Mouse (Mus musculus): ENCODE data around the gene Gm21860. TPM values are rescaled to one million over a fixed set of nuclear protein-coding genes. Genes with fewer than 3 reads are reported as not detected.
"Not testable (repeated sequence)": the region's sequence is repeated elsewhere in the genome, so short reads cannot be mapped to it uniquely, and the experiment has no call there.

Gm21860 gene
- polyA plus RNA-seq, 1 experiment from 2014 or later = not detected

DNA sequence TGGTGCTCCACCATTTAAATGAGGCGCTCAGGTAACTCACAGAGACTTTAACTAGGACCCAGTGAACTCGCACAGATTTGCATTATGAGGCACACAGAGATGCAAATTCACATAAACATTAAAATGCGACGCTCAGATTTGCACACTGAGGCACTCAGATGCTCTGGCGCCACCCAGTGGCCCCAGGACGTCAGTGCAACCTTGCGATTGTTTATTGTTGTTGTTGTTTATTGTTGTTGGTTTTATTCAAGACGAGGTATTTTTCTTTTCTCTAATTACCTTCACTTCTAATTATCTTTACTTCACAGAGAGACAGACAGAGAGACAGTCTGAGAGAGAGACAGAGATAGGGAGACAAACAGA lies 20.3 kb downstream of the Gm21860 start:
- WGBS = 65% methylated on average over 8 of the region's 8 CpGs
- not testable (repeated sequence) for H3K4me1 ChIP-seq (ENCODE audit: control insufficient read depth, insufficient read depth, low read length)

DNA sequence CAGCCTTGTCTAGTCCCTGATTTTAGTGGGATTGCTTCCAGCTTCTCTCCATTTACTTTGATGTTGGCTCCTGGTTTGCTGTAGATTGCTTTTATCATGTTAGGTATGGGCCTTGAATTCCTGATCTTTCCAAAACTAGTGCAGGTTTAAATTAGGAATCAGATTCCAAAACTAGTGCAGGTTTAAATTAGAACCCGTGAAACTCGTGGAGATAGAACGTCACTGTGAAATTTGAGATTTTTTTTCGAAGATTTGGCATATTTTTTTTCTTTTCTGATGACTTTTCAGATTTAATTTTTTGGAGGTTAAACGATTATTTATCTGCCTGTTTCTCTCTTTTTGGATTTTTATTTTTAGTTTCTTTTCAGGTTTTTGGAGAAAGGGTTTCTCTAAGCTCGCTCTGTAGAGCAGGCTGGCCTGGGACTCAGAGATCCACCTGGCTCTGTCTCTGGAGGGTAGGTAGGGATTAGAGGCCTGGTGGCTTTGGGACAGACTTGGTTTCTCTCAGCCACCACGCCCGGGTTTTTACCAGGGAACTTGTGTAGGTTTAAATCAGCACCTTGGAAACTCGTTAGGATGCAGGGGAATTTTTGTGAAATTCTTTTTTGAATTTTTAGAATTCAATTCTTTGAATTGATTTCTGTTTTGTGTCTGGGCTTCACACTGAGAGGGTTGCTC lies 20.8 kb downstream of the Gm21860 start:
- H3K27ac ChIP-seq (ENCODE audit: low read depth, low read length); H3K4me3 ChIP-seq (ENCODE audit: low read depth, low read length); H3K36me3 ChIP-seq (ENCODE audit: control insufficient read depth, insufficient read depth, low read length); H3K27me3 ChIP-seq (ENCODE audit: control insufficient read depth, insufficient read depth, low read length); DNase-seq (ENCODE audit: low spot score); H3K4me2 ChIP-seq (ENCODE audit: low read depth); H3K4me1 ChIP-seq (ENCODE audit: control insufficient read depth, insufficient read depth, low read length); ATAC-seq (ENCODE audit: insufficient read depth, low FRiP score, low TSS enrichment); H3K9me3 ChIP-seq (ENCODE audit: control insufficient read depth, low read length); H3K9ac ChIP-seq (ENCODE audit: low read length): not testable (repeated sequence)
- 89% methylated on average over 9 of the region's 9 CpGs for WGBS

More for the DNA sequence above, 20.3 kb downstream of the Gm21860 start:
- DNase-seq (ENCODE audit: low spot score) = peak; percentile 38
- not testable (repeated sequence) for H3K4me3 ChIP-seq (ENCODE audit: low read depth, low read length); H3K27ac ChIP-seq (ENCODE audit: low read depth, low read length); H3K27me3 ChIP-seq (ENCODE audit: control insufficient read depth, insufficient read depth, low read length); ATAC-seq (ENCODE audit: insufficient read depth, low FRiP score, low TSS enrichment); H3K9ac ChIP-seq (ENCODE audit: low read length); H3K4me2 ChIP-seq (ENCODE audit: low read depth)
- Histone ChIP-seq H3K9me3 (ENCODE audit: control insufficient read depth, low read length) (peaks cover 12% of the 10 kb centered on the region), H3K36me3 (ENCODE audit: control insufficient read depth, insufficient read depth, low read length) (peaks cover 11% of the 10 kb centered on the region)

DNA sequence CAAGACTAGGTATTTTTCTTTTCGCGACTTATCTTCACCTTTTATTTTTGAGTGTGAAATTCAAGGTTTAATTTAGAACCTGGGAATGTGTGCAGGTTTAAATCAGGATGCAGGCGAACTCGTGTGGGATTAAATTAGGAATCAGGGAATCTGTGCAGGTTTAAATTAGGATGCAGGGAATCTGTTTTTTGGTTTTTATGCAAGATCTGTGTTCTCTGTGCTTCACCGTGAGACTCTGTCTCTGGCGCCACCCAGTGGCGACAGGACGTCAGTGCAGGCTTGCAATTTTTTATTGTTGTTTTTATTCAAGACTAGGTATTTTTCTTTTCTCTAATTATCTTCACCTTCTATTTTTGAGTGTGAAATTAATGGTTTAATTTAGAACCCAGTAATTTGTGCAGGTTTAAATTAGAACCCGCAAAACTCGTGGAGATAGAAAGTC lies 22.5 kb downstream of the Gm21860 start:
- WGBS = 57% methylated on average over 10 of the region's 10 CpGs
- H3K27ac ChIP-seq (ENCODE audit: low read depth, low read length); H3K9me3 ChIP-seq (ENCODE audit: control insufficient read depth, low read length); H3K27me3 ChIP-seq (ENCODE audit: control insufficient read depth, insufficient read depth, low read length); H3K4me2 ChIP-seq (ENCODE audit: low read depth); ATAC-seq (ENCODE audit: insufficient read depth, low FRiP score, low TSS enrichment); H3K9ac ChIP-seq (ENCODE audit: low read length); H3K4me1 ChIP-seq (ENCODE audit: control insufficient read depth, insufficient read depth, low read length); H3K36me3 ChIP-seq (ENCODE audit: control insufficient read depth, insufficient read depth, low read length); H3K4me3 ChIP-seq (ENCODE audit: low read depth, low read length): not testable (repeated sequence)
- peak; percentile 58 for DNase-seq (ENCODE audit: low spot score)

DNA sequence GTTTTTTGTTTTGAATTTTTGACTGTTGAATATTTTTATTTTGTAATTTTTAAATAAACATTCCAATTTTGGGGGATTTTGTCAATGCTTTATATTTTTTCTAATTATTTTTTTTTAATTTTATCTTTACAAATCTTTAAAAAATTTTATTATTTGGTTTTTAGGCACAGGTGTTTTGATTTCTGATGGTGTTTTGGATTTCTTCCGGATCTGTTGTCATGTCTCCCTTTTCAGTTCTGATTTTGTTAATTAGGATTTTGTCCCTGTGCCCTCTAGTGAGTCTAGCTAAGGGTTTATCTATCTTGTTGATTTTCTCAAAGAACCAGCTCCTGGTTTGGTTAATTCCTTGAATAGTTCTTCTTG lies 23.0 kb downstream of the Gm21860 start:
- not testable (repeated sequence) for DNase-seq (ENCODE audit: low spot score); H3K4me1 ChIP-seq (ENCODE audit: control insufficient read depth, insufficient read depth, low read length); ATAC-seq (ENCODE audit: insufficient read depth, low FRiP score, low TSS enrichment); H3K4me2 ChIP-seq (ENCODE audit: low read depth); H3K9ac ChIP-seq (ENCODE audit: low read length); H3K9me3 ChIP-seq (ENCODE audit: control insufficient read depth, low read length); H3K36me3 ChIP-seq (ENCODE audit: control insufficient read depth, insufficient read depth, low read length); H3K27me3 ChIP-seq (ENCODE audit: control insufficient read depth, insufficient read depth, low read length); H3K4me3 ChIP-seq (ENCODE audit: low read depth, low read length); H3K27ac ChIP-seq (ENCODE audit: low read depth, low read length)
- WGBS = 72% methylated on average over 1 of the region's 1 CpGs

DNA sequence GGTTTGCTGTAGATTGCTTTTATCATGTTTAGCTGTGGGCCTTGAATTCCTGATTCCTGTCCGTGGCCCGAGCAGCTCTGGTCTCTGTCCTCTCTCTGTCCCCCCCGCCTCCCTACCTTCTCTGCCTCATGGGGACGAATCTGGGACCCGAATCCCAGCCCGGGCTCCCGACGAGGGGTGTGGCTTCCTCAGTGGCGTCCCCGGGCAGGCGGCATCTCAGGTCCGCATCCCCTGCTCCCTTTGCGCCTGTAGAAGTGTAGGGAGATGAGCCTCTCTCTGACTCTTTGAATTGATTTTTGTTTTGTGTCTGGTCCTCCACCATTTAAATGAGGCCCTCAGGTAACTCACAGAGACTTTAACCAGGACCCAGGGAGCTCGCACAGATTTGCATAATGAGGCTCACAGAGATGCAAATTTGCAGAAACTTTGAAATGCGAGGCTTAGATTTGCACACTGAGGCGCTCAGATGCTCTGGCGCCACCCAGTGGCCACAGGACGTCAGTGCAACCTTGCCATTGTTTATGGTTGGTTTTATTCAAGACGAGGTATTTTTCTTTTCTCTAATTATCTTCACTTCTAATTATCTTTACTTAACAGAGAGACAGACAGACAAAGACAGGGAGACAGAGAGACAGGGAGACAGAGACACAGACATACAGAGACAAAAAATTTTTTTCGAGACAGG lies 23.6 kb downstream of the Gm21860 start:
- H3K4me3 ChIP-seq (ENCODE audit: low read depth, low read length); H3K27ac ChIP-seq (ENCODE audit: low read depth, low read length); H3K4me2 ChIP-seq (ENCODE audit: low read depth); H3K9ac ChIP-seq (ENCODE audit: low read length); H3K9me3 ChIP-seq (ENCODE audit: control insufficient read depth, low read length); H3K4me1 ChIP-seq (ENCODE audit: control insufficient read depth, insufficient read depth, low read length); H3K36me3 ChIP-seq (ENCODE audit: control insufficient read depth, insufficient read depth, low read length); H3K27me3 ChIP-seq (ENCODE audit: control insufficient read depth, insufficient read depth, low read length): not testable (repeated sequence)
- WGBS = 63% methylated on average over 18 of the region's 20 CpGs
- ATAC-seq (ENCODE audit: insufficient read depth, low FRiP score, low TSS enrichment) (peak; percentile 85), DNase-seq (ENCODE audit: low spot score) (peak; percentile 24)

DNA sequence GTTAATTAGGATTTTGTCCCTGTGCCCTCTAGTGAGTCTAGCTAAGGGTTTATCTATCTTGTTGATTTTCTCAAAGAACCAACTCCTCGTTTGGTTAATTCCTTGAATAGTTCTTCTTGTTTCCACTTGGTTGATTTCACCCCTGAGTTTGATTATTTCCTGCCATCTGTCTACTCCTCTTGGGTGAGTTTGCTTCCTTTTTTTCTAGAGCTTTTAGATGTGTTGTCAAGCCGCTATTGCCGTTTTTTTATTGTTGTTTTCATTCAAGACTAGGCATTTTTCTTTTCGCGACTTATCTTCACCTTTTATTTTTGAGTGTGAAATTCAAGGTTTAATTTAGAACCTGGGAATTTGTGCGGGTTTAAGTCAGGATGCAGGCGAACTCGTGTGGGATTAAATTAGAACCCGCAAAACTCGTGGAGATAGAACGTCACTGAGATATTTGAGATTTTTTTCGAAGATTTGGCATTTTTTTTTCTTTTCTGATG lies 24.8 kb downstream of the Gm21860 start:
- H3K27me3 ChIP-seq (ENCODE audit: control insufficient read depth, insufficient read depth, low read length); H3K4me2 ChIP-seq (ENCODE audit: low read depth); DNase-seq (ENCODE audit: low spot score); H3K9ac ChIP-seq (ENCODE audit: low read length); H3K36me3 ChIP-seq (ENCODE audit: control insufficient read depth, insufficient read depth, low read length); H3K9me3 ChIP-seq (ENCODE audit: control insufficient read depth, low read length); H3K4me3 ChIP-seq (ENCODE audit: low read depth, low read length); H3K4me1 ChIP-seq (ENCODE audit: control insufficient read depth, insufficient read depth, low read length); ATAC-seq (ENCODE audit: insufficient read depth, low FRiP score, low TSS enrichment); H3K27ac ChIP-seq (ENCODE audit: low read depth, low read length): not testable (repeated sequence)
- WGBS = 73% methylated on average over 11 of the region's 12 CpGs

DNA sequence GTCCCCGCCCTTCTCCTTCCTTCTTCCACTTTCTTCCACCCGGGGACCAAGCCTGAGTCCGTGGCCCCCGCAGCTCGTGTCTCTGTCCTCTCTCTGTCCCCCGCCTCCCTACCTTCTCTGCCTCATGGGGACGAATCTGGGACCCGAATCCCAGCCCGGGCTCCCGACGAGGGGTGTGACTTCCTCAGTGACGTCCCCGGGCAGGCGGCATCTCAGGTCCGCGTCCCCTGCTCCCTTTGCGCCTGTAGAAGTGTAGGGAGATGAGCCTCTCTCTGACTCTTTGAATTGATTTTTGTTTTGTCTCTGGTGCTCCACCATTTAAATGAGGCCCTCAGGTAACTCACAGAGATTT lies 25.7 kb downstream of the Gm21860 start:
- WGBS = 77% methylated on average over 13 of the region's 17 CpGs
- H3K27ac ChIP-seq (ENCODE audit: low read depth, low read length); H3K9me3 ChIP-seq (ENCODE audit: control insufficient read depth, low read length); DNase-seq (ENCODE audit: low spot score); H3K4me2 ChIP-seq (ENCODE audit: low read depth); H3K4me3 ChIP-seq (ENCODE audit: low read depth, low read length); H3K9ac ChIP-seq (ENCODE audit: low read length); H3K4me1 ChIP-seq (ENCODE audit: control insufficient read depth, insufficient read depth, low read length); H3K36me3 ChIP-seq (ENCODE audit: control insufficient read depth, insufficient read depth, low read length); H3K27me3 ChIP-seq (ENCODE audit: control insufficient read depth, insufficient read depth, low read length): not testable (repeated sequence)
- peak; percentile 58; the same call in 1 of the 2 replicates for ATAC-seq (ENCODE audit: insufficient read depth, low FRiP score, low TSS enrichment)

DNA sequence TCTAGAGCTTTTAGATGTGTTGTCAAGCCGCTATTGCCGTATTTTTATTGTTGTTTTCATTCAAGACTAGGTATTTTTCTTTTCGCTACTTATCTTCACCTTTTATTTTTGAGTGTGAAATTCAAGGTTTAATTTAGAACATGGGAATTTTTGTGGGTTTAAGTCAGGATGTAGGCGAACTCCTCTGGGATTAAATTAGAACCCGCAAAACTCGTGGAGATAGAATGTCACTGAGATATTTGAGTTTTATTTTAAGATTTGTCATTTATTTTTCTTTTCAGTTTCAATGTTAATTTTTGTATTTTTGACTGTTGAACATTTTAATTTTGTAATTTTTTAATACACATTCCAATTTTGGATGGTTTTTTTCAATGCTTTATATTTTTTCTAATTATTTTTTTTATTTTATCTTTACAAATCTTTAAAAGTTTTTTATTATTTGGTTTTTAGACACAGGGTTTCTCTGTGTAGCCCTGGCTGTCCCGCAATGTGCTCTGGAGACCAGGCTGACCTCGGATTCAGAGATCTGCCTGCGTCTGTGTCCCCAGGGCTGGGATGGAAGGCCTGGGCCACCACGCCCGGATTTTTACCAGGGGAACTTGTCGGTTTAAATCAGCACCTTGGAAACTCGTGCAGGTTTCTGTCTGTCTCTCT lies 26.2 kb downstream of the Gm21860 start:
- peak; percentile 40; the same call in 1 of the 2 replicates for ATAC-seq (ENCODE audit: insufficient read depth, low FRiP score, low TSS enrichment)
- DNase-seq (ENCODE audit: low spot score); H3K4me3 ChIP-seq (ENCODE audit: low read depth, low read length); H3K27me3 ChIP-seq (ENCODE audit: control insufficient read depth, insufficient read depth, low read length); H3K9me3 ChIP-seq (ENCODE audit: control insufficient read depth, low read length); H3K36me3 ChIP-seq (ENCODE audit: control insufficient read depth, insufficient read depth, low read length); H3K9ac ChIP-seq (ENCODE audit: low read length); H3K4me2 ChIP-seq (ENCODE audit: low read depth); H3K27ac ChIP-seq (ENCODE audit: low read depth, low read length); H3K4me1 ChIP-seq (ENCODE audit: control insufficient read depth, insufficient read depth, low read length): not testable (repeated sequence)
- 85% methylated on average over 13 of the region's 13 CpGs for WGBS

All from neural tube, embryonic 11.5 days (tissue).